Mouse (Mus musculus) limb, embryonic 13.5 days (tissue): ENCODE data around the gene Olfr655. TPM values are rescaled to one million over a fixed set of nuclear protein-coding genes. Genes with fewer than 3 reads are reported as not detected.

Experiments
- ATAC-seq: fragments of 200-750 bp; cut with Nextera tagmentation; 2 replicates; pipeline ENCODE4 v1.8.0; 2017; ENCODE audit warnings: low read depth, moderate number of reproducible peaks, moderate TSS enrichment; ENCODE audit not compliant: low FRiP score
- H3K27ac ChIP-seq: fragments of 300-500 bp; sonication (generic); 2 replicates; pipeline ENCODE4 v1.5.1; 2015; ENCODE audit warnings: inconsistent platforms, mild to moderate bottlenecking, moderate library complexity
- H3K27me3 ChIP-seq: fragments of 300-500 bp; sonication (generic); 2 replicates; pipeline ENCODE4 v1.6.1; 2015; ENCODE audit warnings: mild to moderate bottlenecking, inconsistent platforms
- H3K36me3 ChIP-seq: fragments of 300-500 bp; sonication (generic); 2 replicates; pipeline ENCODE4 v1.6.1; 2015; ENCODE audit warnings: inconsistent platforms, mild to moderate bottlenecking, moderate library complexity
- H3K4me1 ChIP-seq: fragments of 300-500 bp; sonication (generic); 2 replicates; pipeline ENCODE4 v1.6.1; 2015; ENCODE audit warnings: inconsistent platforms
- H3K4me2 ChIP-seq: fragments of 300-500 bp; sonication (generic); replicated peaks from 2 replicates; pipeline ENCODE4 v1.6.1; 2015; ENCODE audit warnings: inconsistent platforms, mild to moderate bottlenecking, moderate library complexity
- H3K4me3 ChIP-seq: fragments of 300-500 bp; sonication (generic); 2 replicates; pipeline ENCODE4 v1.5.1; 2015; ENCODE audit warnings: moderate library complexity, mild to moderate bottlenecking, inconsistent platforms
- H3K9ac ChIP-seq: fragments of 300-500 bp; sonication (generic); 2 replicates; pipeline ENCODE4 v1.6.1; 2015; ENCODE audit warnings: mild to moderate bottlenecking, inconsistent platforms
- H3K9me3 ChIP-seq: fragments of 300-500 bp; sonication (generic); 2 replicates; pipeline ENCODE4 v1.6.1; 2016; ENCODE audit warnings: inconsistent platforms
- WGBS: fragments of 180-500 bp; shearing (Covaris S2); methylation state at CpG from one replicate; pipeline ENCODE4 v1.1.7; 2015; 5-methylcytosine and 5-hydroxymethylcytosine counted together
- polyA plus RNA-seq: library from polyadenylated mRNA; unstranded; fragments of >200 nt; fragmentation: Nextera tagmentation; extraction: Ambion mirVana; gene quantifications from 2 replicates; pipeline ENCODE4 v1.2.1, GENCODE M21; 2015

Gene Olfr655
- not detected in 2 replicates for polyA plus RNA-seq

DNA sequence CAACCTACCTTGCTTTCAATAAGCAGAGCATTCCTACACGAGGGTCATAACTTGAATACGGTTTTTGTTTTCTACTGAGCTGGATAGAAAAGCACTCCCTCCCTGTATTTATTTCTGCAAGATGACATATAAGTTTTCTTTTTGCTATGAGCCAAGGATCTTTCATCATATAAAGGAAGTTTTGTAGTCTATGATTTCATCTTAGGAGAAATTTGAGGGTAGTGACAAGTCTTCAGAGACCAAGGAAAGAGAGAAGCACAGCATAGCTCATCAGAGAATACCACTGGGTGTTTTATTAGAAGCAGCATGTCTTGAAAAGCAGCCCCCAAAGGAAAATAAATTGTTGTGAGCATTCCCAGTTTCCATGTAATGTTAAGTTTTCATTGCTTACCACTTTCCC, at the start of gene Olfr655:
TSS of gene Olfr655 (minus strand) at position 101 of the 400 bp plus-strand sequence.
- Histone ChIP-seq H3K27me3 (no peaks in the 10 kb centered on the region), H3K36me3 (no peaks in the 10 kb centered on the region), H3K4me3 (no peak within 1 kb of the TSS), H3K4me1 (no peaks in the 10 kb centered on the region), H3K4me2 (no peak within 1 kb of the TSS), H3K9me3 (no peaks in the 10 kb centered on the region), H3K9ac (no peak within 1 kb of the TSS), H3K27ac (no peak within 1 kb of the TSS)
- 74% methylated on average over 2 of the region's 2 CpGs for WGBS
- ATAC-seq: no peak

- ATAC-seq: peak; percentile 69
- H3K4me1 ChIP-seq: no peaks in the 10 kb centered on the region
- no peaks in the 10 kb centered on the region for H3K9me3 ChIP-seq
- no peak within 1 kb of the TSS for H3K27ac ChIP-seq
- H3K4me3 ChIP-seq: 0 out of 2 replicates have a peak within 1 kb of the TSS, but pooled peaks have one; percentile 7
- 19% methylated on average over 20 of the region's 22 CpGs for WGBS
- peak within 1 kb of the TSS; percentile 50 for H3K4me2 ChIP-seq
- H3K36me3 ChIP-seq: no peaks in the 10 kb centered on the region
- no peak within 1 kb of the TSS for H3K9ac ChIP-seq
- H3K27me3 ChIP-seq: no peaks in the 10 kb centered on the region
Observed at GRCm38 (mm10) chr7:104646841-104647482, 45.4 kb upstream of the Olfr655 start, which contains the start of gene Olfr658. Gene Olfr658 (minus strand): TSS chr7:104647305.

GRCm38 (mm10) chr7:104624494-104624893, 22.9 kb upstream of the Olfr655 start, which contains the start of gene Olfr657:
Gene Olfr657 (plus strand): TSS chr7:104624794.
- Histone ChIP-seq H3K9ac (no peak within 1 kb of the TSS), H3K4me2 (no peak within 1 kb of the TSS), H3K4me3 (no peak within 1 kb of the TSS), H3K9me3 (no peaks in the 10 kb centered on the region), H3K27me3 (no peaks in the 10 kb centered on the region), H3K36me3 (no peaks in the 10 kb centered on the region), H3K4me1 (no peaks in the 10 kb centered on the region), H3K27ac (no peak within 1 kb of the TSS)
- no peak for ATAC-seq

GRCm38 (mm10) chr7:104613655-104614054, 12.1 kb upstream of the Olfr655 start, which contains the start of gene Olfr656:
Gene Olfr656 (plus strand): TSS chr7:104613955.
- Histone ChIP-seq H3K36me3 (no peaks in the 10 kb centered on the region), H3K4me2 (no peak within 1 kb of the TSS), H3K9me3 (no peaks in the 10 kb centered on the region), H3K4me3 (no peak within 1 kb of the TSS), H3K9ac (no peak within 1 kb of the TSS), H3K27ac (no peak within 1 kb of the TSS), H3K4me1 (no peaks in the 10 kb centered on the region), H3K27me3 (no peaks in the 10 kb centered on the region)
- ATAC-seq: no peak
- 77% methylated on average over 4 of the region's 4 CpGs for WGBS

- Histone ChIP-seq H3K27me3 (no peaks in the 10 kb centered on the region), H3K36me3 (no peaks in the 10 kb centered on the region), H3K9me3 (no peaks in the 10 kb centered on the region), H3K4me2 (no peak overlapping the region), H3K4me1 (no peaks in the 10 kb centered on the region), H3K27ac (no peak overlapping the region), H3K9ac (no peak overlapping the region), H3K4me3 (no peak overlapping the region)
- ATAC-seq: no peak
Observed at GRCm38 (mm10) chr7:104604727-104605126, 3.1 kb upstream of the Olfr655 start.

GRCm38 (mm10) chr7:104603173-104603572, 1.6 kb upstream of the Olfr655 start:
- no peak overlapping the region for H3K4me2 ChIP-seq
- H3K9me3 ChIP-seq: no peaks in the 10 kb centered on the region
- H3K9ac ChIP-seq: no peak overlapping the region
- no peak overlapping the region for H3K4me3 ChIP-seq
- H3K27me3 ChIP-seq: no peaks in the 10 kb centered on the region
- no peaks in the 10 kb centered on the region for H3K4me1 ChIP-seq
- no peak overlapping the region for H3K27ac ChIP-seq
- ATAC-seq: no peak
- H3K36me3 ChIP-seq: no peaks in the 10 kb centered on the region
- WGBS: 9% methylated on average over 3 of the region's 3 CpGs

DNA sequence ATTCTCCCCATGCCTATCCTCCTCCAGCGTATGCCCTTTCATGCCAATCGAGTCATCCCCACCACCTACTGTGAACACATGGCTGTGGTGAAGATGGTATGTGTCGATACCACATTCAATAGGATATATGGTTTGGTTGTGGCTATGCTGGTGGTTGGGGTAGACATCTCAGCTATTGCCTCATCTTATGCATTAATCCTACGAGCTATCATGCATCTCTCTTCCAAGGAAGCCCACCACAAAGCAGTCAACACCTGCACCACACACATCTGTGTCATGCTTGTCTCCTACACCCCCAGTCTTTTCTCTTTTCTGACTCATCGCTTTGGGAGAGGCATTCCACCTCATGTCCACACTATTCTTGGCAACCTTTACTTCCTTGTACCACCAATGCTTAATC, 13.3 kb downstream of the Olfr655 start:
- WGBS: 71% methylated on average over 5 of the region's 5 CpGs
- no peak overlapping the region for H3K27ac ChIP-seq
- H3K27me3 ChIP-seq: no peaks in the 10 kb centered on the region
- no peaks in the 10 kb centered on the region for H3K4me1 ChIP-seq
- H3K4me3 ChIP-seq: no peak overlapping the region
- H3K9me3 ChIP-seq: no peaks in the 10 kb centered on the region
- no peak overlapping the region for H3K9ac ChIP-seq
- no peak for ATAC-seq
- H3K36me3 ChIP-seq: no peaks in the 10 kb centered on the region
- H3K4me2 ChIP-seq: no peak overlapping the region

- Histone ChIP-seq H3K4me3 (no peak within 1 kb of the TSS), H3K36me3 (no peaks in the 10 kb centered on the region), H3K4me1 (no peaks in the 10 kb centered on the region), H3K27ac (no peak within 1 kb of the TSS), H3K4me2 (no peak within 1 kb of the TSS), H3K27me3 (no peaks in the 10 kb centered on the region), H3K9ac (no peak within 1 kb of the TSS), H3K9me3 (no peaks in the 10 kb centered on the region)
- no peak for ATAC-seq
- 88% methylated on average over 4 of the region's 4 CpGs for WGBS
Observed at GRCm38 (mm10) chr7:104586725-104587124, 14.9 kb downstream of the Olfr655 start, which contains the start of gene Olfr654. Gene Olfr654 (plus strand): TSS chr7:104587025.

DNA sequence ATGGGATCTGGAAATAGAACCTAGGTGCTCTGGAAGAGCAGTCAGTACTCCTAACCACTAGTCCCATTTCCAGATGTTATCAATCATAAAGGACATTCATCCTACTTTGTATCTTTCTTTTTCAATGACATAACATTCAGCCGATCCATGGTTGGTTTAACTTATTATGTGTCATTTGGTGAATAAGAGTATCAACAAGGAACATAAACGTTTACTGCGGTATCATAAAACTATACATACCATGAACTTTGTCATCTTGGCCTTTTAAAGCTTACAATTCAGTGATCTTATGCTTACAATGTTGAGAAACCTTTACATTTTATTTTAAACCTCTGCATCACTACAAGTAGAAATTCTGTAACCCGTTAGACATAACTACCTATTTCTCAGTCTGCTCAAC, 20.1 kb downstream of the Olfr655 start:
- 82% methylated on average over 4 of the region's 4 CpGs for WGBS
- Histone ChIP-seq H3K27ac (no peak overlapping the region), H3K9ac (no peak overlapping the region), H3K4me1 (no peaks in the 10 kb centered on the region), H3K36me3 (no peaks in the 10 kb centered on the region), H3K4me3 (no peak overlapping the region), H3K27me3 (no peaks in the 10 kb centered on the region), H3K4me2 (no peak overlapping the region), H3K9me3 (no peaks in the 10 kb centered on the region)
- no peak for ATAC-seq

DNA sequence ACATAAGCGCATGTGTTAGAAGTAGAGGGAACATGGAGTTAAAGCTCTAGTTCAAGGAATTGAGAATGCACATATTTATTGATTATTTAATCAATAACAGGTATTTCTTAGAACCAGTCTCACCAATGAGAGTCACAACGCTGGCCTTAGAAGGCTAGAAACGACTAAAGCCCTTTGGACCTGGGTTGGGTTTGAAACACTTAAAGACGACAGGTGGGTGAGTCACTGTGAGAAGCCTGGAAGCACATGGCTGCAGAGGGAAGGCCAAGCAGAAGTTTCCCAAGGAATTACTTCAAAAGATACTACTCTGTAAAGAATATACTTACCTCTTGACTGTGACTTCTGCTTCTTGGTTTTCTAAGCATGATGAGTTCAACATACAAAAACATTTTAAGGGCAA, 20.7 kb downstream of the Olfr655 start:
- Histone ChIP-seq H3K36me3 (no peaks in the 10 kb centered on the region), H3K9me3 (no peaks in the 10 kb centered on the region), H3K27me3 (no peaks in the 10 kb centered on the region), H3K27ac (no peak overlapping the region), H3K4me3 (no peak overlapping the region), H3K9ac (no peak overlapping the region), H3K4me1 (no peaks in the 10 kb centered on the region), H3K4me2 (no peak overlapping the region)
- WGBS: 86% methylated on average over 4 of the region's 4 CpGs
- no peak for ATAC-seq

GRCm38 (mm10) chr7:104577014-104577413, 24.6 kb downstream of the Olfr655 start, which contains the start of gene Olfr653:
Gene Olfr653 (plus strand): TSS chr7:104577314.
- no peak within 1 kb of the TSS for H3K4me2 ChIP-seq
- no peak within 1 kb of the TSS for H3K4me3 ChIP-seq
- H3K36me3 ChIP-seq: no peaks in the 10 kb centered on the region
- H3K9me3 ChIP-seq: no peaks in the 10 kb centered on the region
- WGBS: 72% methylated on average over 2 of the region's 2 CpGs
- no peak within 1 kb of the TSS for H3K27ac ChIP-seq
- H3K9ac ChIP-seq: no peak within 1 kb of the TSS
- no peaks in the 10 kb centered on the region for H3K4me1 ChIP-seq
- H3K27me3 ChIP-seq: no peaks in the 10 kb centered on the region
- ATAC-seq: no peak

DNA sequence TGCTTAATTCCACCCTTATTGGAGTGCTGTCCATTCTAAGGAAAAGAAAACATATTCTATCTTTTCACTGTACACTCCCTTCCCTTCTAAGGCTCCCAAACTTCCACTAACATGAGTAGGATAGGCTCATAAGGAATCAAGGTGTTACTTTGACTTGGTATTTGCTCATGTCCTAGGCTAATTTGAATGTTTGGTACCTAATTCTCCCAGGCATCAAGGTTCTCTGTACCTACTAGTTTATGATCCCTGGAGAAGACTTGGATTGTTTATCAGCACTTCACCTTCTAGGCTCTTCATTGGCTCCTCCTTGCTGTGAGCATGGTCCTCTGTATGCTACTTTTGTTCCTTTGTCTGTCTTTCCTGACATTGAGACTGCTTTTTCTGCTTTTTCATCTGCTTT, 41.0 kb downstream of the Olfr655 start, which contains the start of gene Olfr652:
TSS of gene Olfr652 (plus strand) at position 301 of the 400 bp plus-strand sequence.
- Histone ChIP-seq H3K4me3 (no peak within 1 kb of the TSS), H3K4me1 (no peaks in the 10 kb centered on the region), H3K36me3 (no peaks in the 10 kb centered on the region), H3K27ac (no peak within 1 kb of the TSS), H3K9ac (no peak within 1 kb of the TSS), H3K9me3 (no peaks in the 10 kb centered on the region), H3K27me3 (no peaks in the 10 kb centered on the region), H3K4me2 (no peak within 1 kb of the TSS)
- no peak for ATAC-seq

DNA sequence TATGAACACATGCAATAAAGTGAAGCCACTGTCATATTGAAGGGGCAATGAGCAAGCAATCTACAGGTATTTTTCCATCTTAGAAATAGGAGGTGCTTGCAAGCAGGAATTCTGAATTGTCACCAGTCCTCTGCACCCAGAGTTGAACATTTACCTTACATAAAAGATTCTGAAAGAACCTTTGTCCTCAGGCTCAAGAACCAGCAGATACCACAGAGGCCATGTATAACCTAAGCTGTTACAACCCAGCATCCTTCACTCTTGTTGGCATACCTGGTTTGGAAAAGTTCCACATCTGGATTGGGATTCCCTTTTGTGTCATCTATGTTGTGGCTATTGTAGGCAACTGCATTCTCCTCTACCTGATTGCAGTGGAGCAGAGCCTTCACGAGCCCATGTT, 48.9 kb downstream of the Olfr655 start:
- no peak overlapping the region for H3K9ac ChIP-seq
- WGBS: 67% methylated on average over 1 of the region's 1 CpGs
- no peak for ATAC-seq

More for the DNA sequence above, 48.9 kb downstream of the Olfr655 start:
- no peaks in the 10 kb centered on the region for H3K27me3 ChIP-seq
- no peaks in the 10 kb centered on the region for H3K9me3 ChIP-seq
- H3K27ac ChIP-seq: no peak overlapping the region
- H3K4me2 ChIP-seq: no peak overlapping the region
- no peaks in the 10 kb centered on the region for H3K4me1 ChIP-seq
- no peak overlapping the region for H3K4me3 ChIP-seq
- H3K36me3 ChIP-seq: no peaks in the 10 kb centered on the region
